Mouse (Mus musculus): ENCODE results near the gene Ffar1.
A peak's percentile ranks its signal among the peaks of the same experiment; 100 is the strongest.
"Not testable (repeated sequence)": the region's sequence is repeated elsewhere in the genome, so short reads cannot be mapped to it uniquely, and the experiment has no call there.

The Ffar1 gene

DNA sequence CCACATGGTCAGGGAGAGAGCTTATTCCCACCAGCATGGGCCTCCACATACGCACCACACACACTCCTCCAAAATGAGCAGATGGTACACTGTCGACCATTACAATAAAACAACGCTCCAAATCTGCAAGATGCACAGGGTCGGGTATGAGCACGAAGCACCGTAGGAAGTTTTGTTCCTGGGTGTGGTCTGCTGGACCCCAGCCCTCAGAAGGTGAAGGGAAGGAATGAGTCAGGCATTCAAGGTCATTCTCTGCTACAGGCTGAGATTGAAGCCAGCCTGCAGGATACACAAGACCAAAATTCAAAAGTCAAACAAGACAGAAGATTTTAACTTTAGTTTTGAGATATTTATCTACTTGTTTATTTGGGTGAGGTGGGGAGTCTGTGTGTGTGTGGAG lies 13.4 kb downstream of the Ffar1 start:
- no peak for DNase-seq (ENCODE audit: low spot score in 2 of 2)

DNA sequence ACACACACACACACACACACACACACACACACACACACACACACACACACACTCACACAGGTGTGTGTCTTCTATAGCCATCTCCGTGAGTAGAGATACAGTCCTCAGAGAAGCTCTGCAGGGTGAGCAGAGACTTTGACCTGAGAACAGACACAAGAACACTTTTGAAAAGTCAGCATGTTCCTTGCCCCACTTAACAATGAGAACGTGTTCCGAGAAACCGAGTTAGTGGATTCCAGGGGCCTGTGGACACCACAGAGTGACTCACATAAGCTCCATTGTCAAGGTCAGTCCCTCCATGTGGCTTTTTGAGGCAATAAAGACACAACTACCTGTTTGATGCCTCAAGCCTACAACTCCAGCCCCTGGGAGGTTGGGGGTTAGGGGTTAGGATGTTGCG lies 14.0 kb downstream of the Ffar1 start:
- DNase-seq (ENCODE audit: low spot score in 2 of 2), result no peak

DNA sequence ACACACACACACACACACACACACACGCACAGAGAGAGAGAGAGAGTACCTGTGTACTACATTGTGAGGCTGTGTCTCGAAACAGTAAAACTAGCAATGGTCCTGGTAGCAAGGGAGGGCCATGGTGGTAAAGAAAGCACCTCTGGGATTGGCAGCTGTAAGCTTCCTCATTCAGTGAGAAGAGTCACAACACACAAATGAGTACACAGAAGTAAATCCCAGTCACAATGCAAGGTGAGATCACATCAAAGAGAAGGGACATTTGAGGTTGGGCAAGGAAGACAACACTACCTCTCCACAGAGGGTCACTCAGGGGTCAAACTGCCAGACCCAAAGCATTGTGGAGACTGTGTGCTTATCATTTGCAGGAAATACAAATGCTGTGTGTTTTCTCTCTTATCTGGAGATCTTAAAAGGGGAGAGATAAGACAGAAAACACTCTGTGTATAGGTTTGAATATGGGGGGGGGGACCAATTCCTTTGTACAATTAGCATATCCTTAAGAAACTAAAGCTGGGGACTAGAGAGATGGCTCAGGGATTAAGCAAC lies 14.8 kb downstream of the Ffar1 start:
- DNase-seq (ENCODE audit: low spot score in 2 of 2), result no peak

DNA sequence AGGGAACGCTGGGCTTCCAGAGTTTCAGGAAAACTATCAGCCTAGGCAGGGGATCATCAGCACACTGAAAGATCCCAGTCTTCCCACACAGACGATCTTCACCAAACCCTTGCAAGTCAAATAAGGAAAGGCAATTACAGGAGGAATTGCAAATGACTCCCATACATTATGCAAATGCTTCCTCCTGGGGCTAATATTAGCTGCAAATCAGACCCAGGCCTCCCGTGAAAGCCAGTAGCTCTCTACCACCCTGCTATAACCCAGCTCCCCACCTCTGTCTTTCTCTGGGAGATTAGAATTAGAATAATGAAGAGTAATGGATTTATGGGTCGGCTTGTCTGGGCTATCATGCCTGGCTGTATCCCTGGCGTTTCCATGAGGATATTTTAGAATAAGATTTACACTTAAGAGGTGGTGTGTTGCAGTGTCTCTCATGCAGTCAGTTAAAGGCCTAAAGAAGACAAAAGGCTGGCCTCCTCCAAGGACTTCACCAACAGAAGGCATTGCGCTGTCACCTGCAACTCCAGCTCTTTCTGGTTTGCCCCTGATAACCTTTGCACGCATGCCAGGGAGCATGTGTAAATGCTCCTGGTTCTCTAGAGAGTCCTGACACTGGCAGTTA lies 16.6 kb downstream of the Ffar1 start:
- DNase-seq (ENCODE audit: low spot score in 2 of 2), result no peak

DNA sequence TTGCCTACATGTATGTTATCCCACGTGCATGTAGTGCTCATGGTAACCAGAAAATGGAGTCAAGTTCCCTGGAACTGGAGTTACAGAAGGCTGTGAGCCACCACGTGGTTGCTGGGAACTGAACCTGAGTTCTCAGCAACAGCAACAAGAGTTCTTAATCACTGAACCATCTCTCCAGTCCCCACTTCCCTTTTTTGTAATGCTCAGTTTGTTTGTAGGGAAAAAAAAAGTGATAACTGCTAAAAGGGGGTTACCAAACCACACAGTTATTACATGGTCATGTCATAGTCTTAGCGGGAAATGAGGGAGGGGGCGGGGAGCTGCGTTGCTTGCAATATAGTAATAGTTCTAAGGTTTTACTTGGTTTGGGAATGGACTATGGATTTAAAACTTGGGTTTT lies 19.3 kb downstream of the Ffar1 start:
- no peak for DNase-seq (ENCODE audit: low spot score in 2 of 2)

DNA sequence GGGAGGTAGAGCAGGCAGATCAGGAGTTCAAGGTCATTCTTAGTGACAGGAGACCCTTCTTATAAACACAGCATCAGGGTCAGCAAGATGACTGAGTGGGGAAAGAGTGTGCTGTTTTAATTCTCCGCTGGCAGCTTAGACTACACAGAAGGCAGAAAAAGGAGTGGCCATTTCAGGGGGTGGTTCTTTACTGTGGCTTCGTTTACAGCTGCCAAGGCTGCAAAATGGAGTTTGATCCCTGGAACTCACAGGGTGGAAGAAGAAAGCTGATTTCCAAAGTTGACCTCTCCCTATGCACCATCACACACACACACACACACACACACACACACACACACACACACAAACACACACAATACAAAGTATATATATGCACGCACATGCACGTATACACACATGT lies 20.0 kb downstream of the Ffar1 start:
- no peak for DNase-seq (ENCODE audit: low spot score in 2 of 2)

DNA sequence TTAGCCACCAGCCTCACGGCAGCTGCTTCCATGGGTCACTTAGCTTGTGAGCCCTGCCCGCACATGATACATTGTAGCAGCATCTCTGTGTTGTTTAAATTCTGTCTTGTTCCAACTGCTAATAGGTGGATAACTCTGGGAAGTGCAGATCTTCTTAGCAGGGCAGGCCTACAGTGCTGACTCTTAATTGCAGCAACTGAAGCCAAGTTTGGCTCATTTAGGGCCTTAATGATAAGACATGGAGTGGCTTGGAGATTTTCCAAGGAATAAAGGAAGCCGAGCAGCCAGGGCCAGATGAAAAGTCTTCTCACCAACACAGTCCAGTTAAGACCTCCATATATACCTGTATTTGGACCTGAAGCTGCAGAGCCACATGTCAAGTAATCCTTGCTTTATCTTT lies 21.1 kb downstream of the Ffar1 start:
- DNase-seq (ENCODE audit: low spot score in 2 of 2), result no peak

DNA sequence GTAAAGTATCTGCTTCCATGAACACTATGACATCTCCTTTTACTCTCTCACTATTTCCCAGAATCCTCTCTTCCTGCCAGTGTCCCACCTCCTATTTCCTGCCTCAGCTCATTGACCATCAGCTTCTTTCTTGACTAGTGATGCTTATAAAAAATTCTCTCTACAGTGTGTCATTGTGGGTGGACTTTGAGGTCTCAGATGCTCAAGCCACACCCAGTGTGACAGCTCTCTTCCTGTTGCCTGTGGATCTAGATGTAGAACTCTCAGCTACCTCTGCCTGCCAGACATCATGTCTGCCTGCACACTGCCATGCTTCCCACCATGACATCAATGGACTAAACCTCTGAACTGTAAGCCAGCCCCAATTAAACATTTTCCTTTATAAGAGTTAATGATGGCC lies 24.1 kb downstream of the Ffar1 start:
- DNase-seq (ENCODE audit: low spot score in 2 of 2), result no peak

DNA sequence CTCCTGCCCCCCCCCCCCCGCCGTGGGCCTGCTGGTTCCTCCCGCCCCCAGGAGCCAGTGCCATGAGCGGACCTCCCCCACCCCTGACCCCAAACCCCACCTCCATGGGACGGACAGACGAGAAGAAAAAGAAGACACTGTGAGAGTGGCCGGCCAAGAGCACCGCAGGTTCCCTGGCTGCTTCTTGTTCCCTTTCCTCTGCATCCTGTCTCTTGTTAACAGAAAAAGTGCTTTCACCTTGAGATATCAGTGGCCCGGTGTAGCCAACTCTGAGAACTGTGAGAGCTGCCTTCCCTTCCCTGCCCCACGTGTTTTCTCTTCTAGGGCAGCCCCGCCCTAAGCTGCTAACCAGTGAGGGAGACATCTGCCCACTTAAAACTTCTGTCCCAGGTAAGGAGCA lies 28.7 kb downstream of the Ffar1 start:
- DNase-seq (ENCODE audit: low spot score in 2 of 2), result not testable (repeated sequence)

DNA sequence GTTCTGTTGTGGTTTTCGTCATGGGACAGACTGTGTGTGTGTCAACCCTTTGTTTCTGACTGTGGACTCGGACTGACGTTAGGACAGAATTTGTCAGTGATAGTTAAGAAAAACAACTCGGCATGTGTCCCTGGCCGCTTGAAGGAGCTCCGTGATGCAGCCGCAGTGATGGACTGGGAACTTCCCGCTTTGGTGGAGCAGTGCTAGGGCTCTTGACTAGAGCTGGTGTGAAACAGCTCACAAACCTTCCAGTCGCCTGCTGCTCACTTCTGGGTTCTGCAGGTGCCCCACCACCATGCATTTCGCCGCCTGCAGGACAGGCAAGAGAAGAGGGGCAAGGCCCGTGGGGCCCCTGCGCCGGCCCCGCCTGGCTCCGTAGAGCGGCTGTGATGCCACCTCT lies 29.1 kb downstream of the Ffar1 start:
- DNase-seq (ENCODE audit: low spot score in 2 of 2), result no peak

DNA sequence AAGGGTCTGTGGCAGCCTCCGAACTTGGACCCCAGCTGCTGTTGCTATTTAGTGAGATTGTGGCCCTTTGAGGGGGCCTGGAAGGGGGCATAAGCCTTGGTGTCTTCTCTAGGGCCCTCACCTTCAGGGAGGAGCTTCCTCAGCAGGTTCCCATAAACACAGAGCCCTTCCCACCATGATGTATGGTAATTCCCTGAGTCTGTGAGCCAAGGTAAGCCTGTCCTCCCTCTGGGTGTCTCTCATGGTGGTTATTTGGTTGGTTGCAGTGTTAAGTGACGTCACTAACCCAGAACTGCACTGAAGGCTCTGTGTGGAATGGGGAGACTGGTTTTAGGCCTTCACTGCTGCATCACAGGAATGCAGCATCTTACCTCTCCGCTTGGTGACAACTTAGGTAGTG lies 31.9 kb downstream of the Ffar1 start:
- no peak for DNase-seq (ENCODE audit: low spot score in 2 of 2)

DNA sequence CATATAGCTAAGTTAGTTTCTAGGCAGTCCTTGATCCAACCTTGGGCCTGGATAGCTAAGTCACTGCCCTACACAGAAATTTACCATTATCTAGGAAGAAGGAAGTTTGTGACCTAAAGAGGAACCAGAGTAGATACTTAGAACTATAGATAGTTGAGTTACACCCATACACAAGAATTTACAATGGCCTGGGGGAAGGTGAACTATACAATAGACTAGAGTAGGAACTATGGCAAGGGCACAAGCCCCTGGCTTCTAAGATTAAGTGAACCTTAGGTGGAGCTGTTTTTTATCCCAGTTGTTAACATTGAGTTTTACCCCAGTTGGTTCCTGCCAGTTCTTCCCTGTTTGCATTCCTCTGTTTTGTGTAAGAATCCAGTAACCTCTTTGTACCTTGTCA lies 32.5 kb downstream of the Ffar1 start:
- not testable (repeated sequence) for DNase-seq (ENCODE audit: low spot score in 2 of 2)

DNA sequence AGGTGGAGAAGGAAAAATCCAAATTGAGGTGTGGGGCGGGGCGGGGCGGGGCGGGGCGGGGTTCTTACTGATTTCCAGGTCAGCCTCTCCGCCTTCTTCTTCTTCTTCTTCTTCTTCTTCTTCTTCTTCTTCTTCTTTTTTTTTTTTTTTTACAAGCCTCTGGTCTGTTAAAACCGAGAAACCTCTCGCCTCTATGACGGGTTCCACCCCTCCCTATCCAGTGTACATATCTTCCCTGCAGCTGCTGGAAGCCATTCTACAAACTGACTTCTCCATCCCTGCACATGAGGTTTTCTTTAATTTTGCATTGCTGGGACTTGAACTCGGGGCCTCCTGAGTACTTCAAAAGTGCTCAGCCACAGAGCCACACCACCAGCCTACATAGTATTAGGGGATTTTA lies 34.7 kb downstream of the Ffar1 start:
- DNase-seq (ENCODE audit: low spot score in 2 of 2), result no peak

DNA sequence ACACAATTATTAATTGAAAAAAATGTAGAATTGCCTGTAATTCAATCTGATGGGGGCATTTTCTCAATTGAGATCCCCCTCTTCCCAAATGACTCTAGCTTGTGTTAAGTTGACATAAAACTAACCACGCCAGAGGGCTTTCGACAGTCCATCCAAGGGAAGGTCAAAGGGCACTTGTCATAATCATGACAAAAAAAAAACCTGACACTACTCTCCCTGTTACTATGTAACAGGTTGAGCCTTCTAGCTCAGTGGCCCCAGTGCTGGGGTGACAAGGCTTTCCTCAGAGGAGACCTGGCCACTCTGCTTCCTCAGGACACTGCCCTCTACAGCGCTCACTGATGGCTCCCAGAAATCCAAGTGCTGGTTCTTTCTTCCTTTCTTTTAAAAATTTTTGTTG lies 37.1 kb downstream of the Ffar1 start:
- DNase-seq (ENCODE audit: low spot score in 2 of 2), result no peak

DNA sequence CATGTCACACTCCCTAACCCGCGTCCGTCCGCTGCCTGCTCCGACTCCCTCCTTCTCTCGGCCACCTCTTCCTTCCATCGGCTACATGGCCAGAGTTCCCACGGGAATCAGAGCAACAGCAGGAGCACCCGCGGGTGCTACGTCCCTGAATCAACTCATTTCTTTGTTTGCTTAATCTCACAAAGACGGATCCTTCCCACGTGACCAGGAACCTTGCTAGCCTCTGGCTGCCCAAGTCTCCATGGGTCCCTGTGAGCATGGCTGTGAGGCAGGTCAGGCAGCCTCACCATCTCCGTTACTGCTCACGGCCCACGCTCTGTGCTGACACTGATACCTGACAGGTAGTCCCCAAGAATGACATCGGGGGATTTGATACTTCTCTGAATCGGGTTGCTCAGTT lies 37.7 kb downstream of the Ffar1 start, which contains the start of gene Ffar2:
Ffar2 (minus strand) TSS at position 101 of the 400 bp plus-strand sequence.
- no peak for DNase-seq (ENCODE audit: low spot score in 2 of 2)

DNA sequence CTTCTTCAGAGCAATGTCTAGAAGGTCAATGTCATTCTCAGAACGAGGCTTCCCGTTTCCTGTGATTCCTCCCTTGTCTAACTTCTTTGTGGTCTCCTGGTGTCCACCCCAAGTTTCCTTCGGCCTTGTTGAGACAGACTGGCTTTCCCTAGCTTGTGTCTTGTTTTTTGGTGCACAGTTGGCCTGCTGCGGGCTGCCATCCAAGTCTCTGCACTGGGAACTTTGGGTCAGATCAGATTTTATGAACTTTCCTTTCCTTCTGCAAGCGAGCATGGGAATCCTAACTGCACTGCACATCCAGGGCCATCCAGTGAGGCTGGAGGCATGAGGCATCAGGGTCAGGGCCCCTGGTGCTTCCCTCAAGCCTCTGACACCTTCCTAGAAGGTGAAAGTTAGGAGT lies 39.8 kb downstream of the Ffar1 start:
- peak in 1 of 2 experiments; percentile 19 for DNase-seq (ENCODE audit: low spot score in 2 of 2)

DNA sequence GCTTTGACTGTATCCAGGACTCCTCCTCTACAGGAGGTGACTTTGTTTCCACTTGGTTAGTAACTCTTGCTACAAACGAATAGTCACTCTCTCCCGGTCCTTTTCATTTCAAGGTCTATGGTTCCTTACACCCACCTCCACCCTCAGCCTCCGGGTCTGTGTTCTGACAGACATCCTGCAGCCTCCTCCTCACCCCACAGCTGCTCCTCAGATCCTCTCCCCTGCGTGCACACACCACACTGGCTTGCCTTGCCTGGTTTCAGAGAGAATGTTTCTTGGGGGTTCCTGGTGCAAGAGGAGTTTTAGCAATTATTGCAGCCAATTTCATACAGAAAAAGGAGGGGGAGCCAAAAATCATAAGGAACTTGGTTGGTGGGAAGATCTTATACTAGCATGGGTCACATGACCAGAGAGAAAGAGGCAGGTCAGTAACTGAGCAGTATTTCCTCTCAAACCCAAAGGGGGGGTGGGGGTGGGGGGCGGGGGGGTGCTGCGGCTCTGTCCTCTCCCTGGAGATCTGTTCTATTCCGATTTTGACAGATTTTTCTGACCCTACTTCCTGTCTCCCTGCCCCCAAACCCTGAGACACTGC lies 40.4 kb downstream of the Ffar1 start:
- no peak for DNase-seq (ENCODE audit: low spot score in 2 of 2)

DNA sequence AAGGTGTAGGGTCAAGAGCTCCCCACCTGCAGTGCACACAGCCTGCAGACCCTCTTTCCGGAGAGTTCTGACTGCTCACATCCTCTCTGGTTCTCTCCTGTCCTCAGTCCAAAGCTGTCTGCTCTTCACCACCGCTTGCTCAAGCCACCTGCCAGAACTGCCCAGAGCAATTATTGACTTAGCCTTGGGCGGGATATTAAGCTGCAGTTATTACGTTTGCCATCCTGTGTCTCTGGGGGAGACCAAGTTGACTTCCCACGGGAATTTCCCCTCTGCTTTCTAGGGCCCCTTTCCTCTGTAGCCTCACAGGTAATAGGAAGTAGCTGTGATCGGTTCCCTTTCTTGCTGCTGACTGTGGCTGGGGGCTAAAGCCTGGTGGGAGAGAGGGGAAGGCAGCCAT lies 41.2 kb downstream of the Ffar1 start:
- DNase-seq (ENCODE audit: low spot score in 2 of 2), result no peak

DNA sequence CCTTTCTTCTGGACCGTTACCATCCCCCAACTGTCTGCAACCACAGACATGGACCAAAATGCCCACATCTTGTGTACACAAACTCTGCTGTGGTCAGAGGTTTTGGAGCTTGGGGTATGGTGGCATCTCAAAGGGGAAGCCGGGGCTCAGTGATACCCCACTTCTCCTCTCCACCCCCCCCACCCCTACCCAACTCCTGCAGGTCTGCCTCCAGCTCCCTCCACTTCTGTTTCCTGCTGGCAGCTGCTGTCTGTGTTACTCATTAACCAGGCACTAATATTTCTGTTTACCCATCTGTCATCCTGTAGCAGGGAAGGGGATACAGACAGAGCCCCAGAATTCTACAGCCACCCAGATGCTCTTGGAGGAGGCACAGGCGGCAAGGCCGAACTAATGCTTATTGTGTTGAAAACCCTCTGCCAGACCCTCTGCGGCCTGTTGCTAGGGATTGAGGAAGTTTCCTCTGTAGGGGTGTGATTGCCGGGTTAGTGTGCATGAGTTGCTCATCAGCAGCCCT lies 49.0 kb downstream of the Ffar1 start:
- DNase-seq (ENCODE audit: low spot score in 2 of 2), result no peak

DNA sequence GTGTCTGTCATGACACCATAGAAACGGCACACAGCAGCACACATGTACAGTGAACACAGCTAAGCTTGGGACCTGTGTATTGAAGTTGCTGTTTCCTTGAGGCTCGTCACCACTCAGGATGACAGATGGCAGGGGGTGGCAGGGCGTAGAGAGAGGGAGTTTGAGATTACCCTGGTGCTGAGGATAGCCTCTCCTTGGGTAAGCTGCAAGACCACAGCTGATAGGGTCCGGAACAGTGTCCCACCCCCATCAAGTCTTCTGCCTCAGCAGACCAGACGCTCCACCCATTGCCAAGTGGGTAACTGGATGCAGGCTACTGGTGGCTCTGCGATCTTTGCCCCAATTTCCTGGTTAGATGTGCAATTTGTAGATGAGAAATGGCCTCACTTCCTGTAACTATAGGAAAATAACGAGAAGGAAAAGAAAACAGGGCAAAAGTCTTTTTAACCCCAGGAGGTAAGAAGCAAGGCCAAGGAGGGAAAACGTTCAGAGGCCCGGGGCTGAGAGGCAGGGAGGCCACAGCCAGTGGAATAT lies 49.5 kb downstream of the Ffar1 start:
- DNase-seq (ENCODE audit: low spot score in 2 of 2), result peak in 1 of 2 experiments; percentile 12

DNA sequence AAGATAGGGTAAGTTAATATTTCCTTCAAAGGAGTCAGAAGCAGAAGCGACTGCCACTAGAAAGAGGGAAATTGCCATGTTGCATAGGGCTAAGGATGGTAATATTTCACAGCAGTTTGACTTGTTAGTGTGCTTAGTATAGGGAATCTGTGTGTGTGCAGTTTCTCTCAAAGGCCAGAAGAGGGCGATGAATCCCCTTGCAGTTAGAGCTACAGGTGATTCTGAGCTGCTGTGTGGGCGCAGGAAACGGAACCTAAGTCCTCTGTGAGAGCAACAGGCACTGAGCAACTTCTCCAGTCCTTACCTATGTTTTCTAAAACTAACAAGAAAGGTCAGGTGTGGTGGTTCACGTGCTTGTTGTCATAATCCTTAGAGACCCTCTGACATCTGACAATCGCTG lies 51.0 kb downstream of the Ffar1 start:
- no peak for DNase-seq (ENCODE audit: low spot score in 2 of 2)

Measured in urinary bladder, postnatal 36 days (tissue).